Mouse (Mus musculus): ENCODE measurements at regions not wholly inside any gene's neighbourhood (a gene's known extent, or its start where the extent isn't known, plus 50 kb on each side); places are given as distances from the start of the nearest gene placed in this dataset. TPM values are rescaled to one million over a fixed set of nuclear protein-coding genes. Genes with fewer than 3 reads are reported as not detected.

GRCm38 (mm10) chr10:37194798-37195453 lies 56.2 kb upstream of the Marcks start:
- 69% methylated on average over 13 of the region's 13 CpGs for WGBS
- Histone ChIP-seq H3K4me3 (ENCODE audit: low read length) (no peak overlapping the region), H3K9ac (replicated peaks; ENCODE audit: low read length) (no peak overlapping the region), H3K36me3 (ENCODE audit: insufficient read depth, low read length) (no peaks in the 10 kb centered on the region), H3K9me3 (ENCODE audit: low read length) (no peaks in the 10 kb centered on the region), H3K27ac (ENCODE audit: low read length) (no peak overlapping the region), H3K4me2 (replicated peaks; ENCODE audit: low read depth, low read length) (no peak overlapping the region), H3K27me3 (ENCODE audit: insufficient read depth, low read length) (no peaks in the 10 kb centered on the region), H3K4me1 (ENCODE audit: insufficient read depth, low read length) (no peaks in the 10 kb centered on the region)
- no peak for ATAC-seq (ENCODE audit: low FRiP score, low TSS enrichment)

DNA sequence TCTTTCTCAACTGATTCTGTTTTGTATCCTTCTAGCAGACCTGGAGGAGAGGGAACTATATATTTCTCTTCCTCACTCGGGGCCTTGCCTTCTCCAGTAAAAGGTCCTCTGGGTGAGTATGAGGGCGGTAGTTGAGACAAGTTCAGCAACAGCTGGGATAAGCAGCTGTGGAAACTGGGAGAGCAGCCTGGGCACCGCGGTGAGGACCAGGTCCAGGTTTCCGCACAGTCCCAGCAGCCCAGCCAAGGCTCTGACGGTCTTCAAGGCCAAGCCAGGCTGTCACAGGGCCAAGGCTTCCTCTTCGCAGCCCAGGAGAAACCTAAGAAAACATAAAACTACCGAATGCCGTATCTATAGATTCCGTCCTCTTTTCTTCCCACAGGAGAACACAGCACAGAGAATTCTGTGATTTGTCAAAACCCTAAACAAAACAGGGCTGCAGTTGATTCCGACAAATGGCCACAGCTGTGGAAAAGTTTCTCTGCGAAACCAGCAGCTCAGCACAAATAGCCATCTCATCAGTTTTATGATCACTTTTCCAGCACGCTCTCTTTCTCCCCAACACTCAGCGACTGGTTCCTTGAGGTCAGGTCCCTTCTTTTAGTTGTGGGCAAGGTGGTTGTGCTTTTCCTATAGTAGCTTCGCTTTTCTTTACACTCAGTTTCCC lies 55.5 kb upstream of the Marcks start:
- no peaks in the 10 kb centered on the region for H3K9me3 ChIP-seq (ENCODE audit: low read length)
- ATAC-seq (ENCODE audit: low FRiP score, low TSS enrichment): no peak
- no peaks in the 10 kb centered on the region for H3K27me3 ChIP-seq (ENCODE audit: insufficient read depth, low read length)
- no peak overlapping the region for H3K4me2 ChIP-seq (replicated peaks; ENCODE audit: low read depth, low read length)
- H3K27ac ChIP-seq (ENCODE audit: low read length): no peak overlapping the region
- WGBS: 63% methylated on average over 15 of the region's 15 CpGs
- H3K4me3 ChIP-seq (ENCODE audit: low read length): no peak overlapping the region
- no peaks in the 10 kb centered on the region for H3K36me3 ChIP-seq (ENCODE audit: insufficient read depth, low read length)
- no peak overlapping the region for H3K9ac ChIP-seq (replicated peaks; ENCODE audit: low read length)
- no peaks in the 10 kb centered on the region for H3K4me1 ChIP-seq (ENCODE audit: insufficient read depth, low read length)

DNA sequence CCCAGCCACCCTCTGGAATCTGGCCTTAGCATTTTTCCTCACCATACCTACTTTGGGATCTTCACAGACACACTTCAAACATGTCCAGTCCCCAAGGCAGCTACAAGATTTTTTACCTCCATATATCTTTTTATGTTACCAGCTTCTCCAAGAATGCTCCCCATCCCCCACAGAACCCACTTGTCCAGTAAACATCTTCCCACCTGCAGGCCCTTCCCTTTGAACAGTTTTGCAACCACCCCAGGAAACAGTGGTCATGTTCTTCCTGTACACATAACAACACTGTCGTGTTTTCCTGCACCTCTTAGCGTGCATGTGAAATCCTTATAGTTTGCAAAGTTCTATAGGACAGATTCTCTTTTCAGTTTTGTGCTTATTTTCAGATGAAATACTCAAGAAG lies 53.9 kb upstream of the Marcks start:
- no peak for ATAC-seq (ENCODE audit: low FRiP score, low TSS enrichment)
- Histone ChIP-seq H3K27me3 (ENCODE audit: insufficient read depth, low read length) (no peaks in the 10 kb centered on the region), H3K36me3 (ENCODE audit: insufficient read depth, low read length) (no peaks in the 10 kb centered on the region), H3K27ac (ENCODE audit: low read length) (no peak overlapping the region), H3K4me1 (ENCODE audit: insufficient read depth, low read length) (no peaks in the 10 kb centered on the region), H3K4me2 (replicated peaks; ENCODE audit: low read depth, low read length) (no peak overlapping the region), H3K9me3 (ENCODE audit: low read length) (no peaks in the 10 kb centered on the region), H3K9ac (replicated peaks; ENCODE audit: low read length) (no peak overlapping the region), H3K4me3 (ENCODE audit: low read length) (no peak overlapping the region)
- 81% methylated on average over 2 of the region's 2 CpGs for WGBS

- WGBS: 87% methylated on average over 6 of the region's 6 CpGs
- ATAC-seq (ENCODE audit: low FRiP score, low TSS enrichment): no peak
These were observed 51.4 kb upstream of the Marcks start for GRCm38 (mm10) chr10:37190092-37190491.

More at GRCm38 (mm10) chr10:37190092-37190491, 51.4 kb upstream of the Marcks start:
- Histone ChIP-seq H3K4me3 (ENCODE audit: low read length) (no peak overlapping the region), H3K9ac (replicated peaks; ENCODE audit: low read length) (no peak overlapping the region), H3K27me3 (ENCODE audit: insufficient read depth, low read length) (no peaks in the 10 kb centered on the region), H3K4me1 (ENCODE audit: insufficient read depth, low read length) (no peaks in the 10 kb centered on the region), H3K4me2 (replicated peaks; ENCODE audit: low read depth, low read length) (no peak overlapping the region), H3K9me3 (ENCODE audit: low read length) (no peaks in the 10 kb centered on the region), H3K36me3 (ENCODE audit: insufficient read depth, low read length) (no peaks in the 10 kb centered on the region), H3K27ac (ENCODE audit: low read length) (no peak overlapping the region)

Small RNA genes in the stretch of these regions (microRNA-seq; reads per million reads assigned to microRNA genes)
- gene Gm24710: not detected
